Mouse (Mus musculus): Measurements from ENCODE around the gene Osbpl6. TPM values are rescaled to one million over a fixed set of nuclear protein-coding genes. Genes with fewer than 3 reads are reported as not detected.
"Not testable (repeated sequence)": the region's sequence is repeated elsewhere in the genome, so short reads cannot be mapped to it uniquely, and the experiment has no call there.

Osbpl6 gene
- total and polyA plus RNA-seq, 3 experiments = 0.04 TPM; not detected in 2

- H3K4me1 ChIP-seq (ENCODE audit: control insufficient read depth in 1 of 2, insufficient read depth in 2 of 2, low read length in 2 of 2); DNase-seq (ENCODE audit: low read depth, low spot score); H3K79me2 ChIP-seq (ENCODE audit: control insufficient read depth, insufficient read depth, low read length, poor library complexity); H3K9ac ChIP-seq (ENCODE audit: control insufficient read depth, low read depth, low read length, poor library complexity, severe bottlenecking); H3K27me3 ChIP-seq (ENCODE audit: control insufficient read depth in 1 of 2, insufficient read depth in 2 of 2, low read length in 2 of 2); H3K4me3 ChIP-seq (ENCODE audit: control insufficient read depth in 1 of 2, insufficient read depth in 1 of 2, low read depth in 2 of 2, low read length in 2 of 2); H3K9me3 ChIP-seq (replicated peaks; ENCODE audit: insufficient read depth, low read length); H3K27ac ChIP-seq (ENCODE audit: control insufficient read depth, low read depth, low read length); H3K36me3 ChIP-seq (ENCODE audit: control insufficient read depth in 1 of 2, insufficient read depth in 2 of 2, low read length in 2 of 2): not testable (repeated sequence)
- TF ChIP-seq TCF12 (IDR thresholded peaks at IDR 0.05; ENCODE audit: low read depth, low read length) (0 out of 2 replicates have a peak, but pooled peaks have one; percentile 26), GATA1 (IDR thresholded peaks at IDR 0.05; ENCODE audit: low read depth, low read length) (peak; percentile 50; the same call in 1 of the 2 replicates), RCOR1 (IDR thresholded peaks at IDR 0.05; ENCODE audit: low read depth, low read length) (peak; percentile 72), EP300 (IDR thresholded peaks at IDR 0.05; ENCODE audit: low read depth in 1 of 2, low read length in 2 of 2) (peak in 1 of 2 experiments; percentile 59; a peak in 1 of 4 replicates)
Observed at GRCm38 (mm10) chr2:76622316-76622715, 216.0 kb downstream of the Osbpl6 start.

- H3K9ac ChIP-seq (ENCODE audit: control insufficient read depth, low read depth, low read length, poor library complexity, severe bottlenecking) = no peak overlapping the region
- no peaks in the 10 kb centered on the region for H3K36me3 ChIP-seq (ENCODE audit: control insufficient read depth in 1 of 2, insufficient read depth in 2 of 2, low read length in 2 of 2)
- H3K4me3 ChIP-seq (ENCODE audit: control insufficient read depth in 1 of 2, insufficient read depth in 1 of 2, low read depth in 2 of 2, low read length in 2 of 2) = no peak overlapping the region
- no peaks in the 10 kb centered on the region; the same call in 1 of the 2 replicates for H3K9me3 ChIP-seq (replicated peaks; ENCODE audit: insufficient read depth, low read length)
- no peak for TF ChIP-seq SIN3A (IDR thresholded peaks at IDR 0.05; ENCODE audit: low read length)
- TF ChIP-seq TAL1 (IDR thresholded peaks at IDR 0.05; ENCODE audit: low read length) = no peak
- no peak for TF ChIP-seq HCFC1 (IDR thresholded peaks at IDR 0.05; ENCODE audit: low read depth, low read length)
- TF ChIP-seq RAD21 (IDR thresholded peaks at IDR 0.05; ENCODE audit: low read depth, low read length) = no peak
- no peak for TF ChIP-seq SMC3 (IDR thresholded peaks at IDR 0.05; ENCODE audit: low read depth, low read length)
- TF ChIP-seq MYB (IDR thresholded peaks at IDR 0.05; ENCODE audit: low read depth, low read length) = no peak
- TF ChIP-seq MXI1 (IDR thresholded peaks at IDR 0.05; ENCODE audit: low read depth, low read length) = no peak
- TF ChIP-seq TCF12 (IDR thresholded peaks at IDR 0.05; ENCODE audit: low read depth, low read length) = no peak
- TF ChIP-seq MYC (IDR thresholded peaks at IDR 0.05; ENCODE audit: low read depth, low read length) = no peak
- TF ChIP-seq ZNF384 (IDR thresholded peaks at IDR 0.05; ENCODE audit: low read depth, low read length) = no peak
- TF ChIP-seq USF1 (IDR thresholded peaks at IDR 0.05; ENCODE audit: low read depth, low read length) = no peak
- no peak for TF ChIP-seq GATA1 (IDR thresholded peaks at IDR 0.05; ENCODE audit: low read depth, low read length)
- no peak for TF ChIP-seq MAFK (IDR thresholded peaks at IDR 0.05; ENCODE audit: borderline replicate concordance, low read depth, low read length)
- TF ChIP-seq POLR2AphosphoS5 (IDR thresholded peaks at IDR 0.05; ENCODE audit: borderline replicate concordance, low read depth, low read length) = no peak
- TF ChIP-seq ZMIZ1 (IDR thresholded peaks at IDR 0.05; ENCODE audit: low read depth, low read length) = no peak
- H3K79me2 ChIP-seq (ENCODE audit: control insufficient read depth, insufficient read depth, low read length, poor library complexity) = no peaks in the 10 kb centered on the region
- H3K27ac ChIP-seq (ENCODE audit: control insufficient read depth, low read depth, low read length) = no peak overlapping the region
- DNase-seq (ENCODE audit: low read depth, low spot score) = no peak
- no peaks in the 10 kb centered on the region for H3K27me3 ChIP-seq (ENCODE audit: control insufficient read depth in 1 of 2, insufficient read depth in 2 of 2, low read length in 2 of 2)
- no peaks in the 10 kb centered on the region for H3K4me1 ChIP-seq (ENCODE audit: control insufficient read depth in 1 of 2, insufficient read depth in 2 of 2, low read length in 2 of 2)
Observed at GRCm38 (mm10) chr2:76630293-76630692, 224.0 kb downstream of the Osbpl6 start.

Measured in MEL (cell line).